Mouse (Mus musculus): ENCODE measurements at regions not wholly inside any gene's neighbourhood (a gene's known extent, or its start where the extent isn't known, plus 50 kb on each side); places are given as distances from the start of the nearest gene placed in this dataset.

DNA sequence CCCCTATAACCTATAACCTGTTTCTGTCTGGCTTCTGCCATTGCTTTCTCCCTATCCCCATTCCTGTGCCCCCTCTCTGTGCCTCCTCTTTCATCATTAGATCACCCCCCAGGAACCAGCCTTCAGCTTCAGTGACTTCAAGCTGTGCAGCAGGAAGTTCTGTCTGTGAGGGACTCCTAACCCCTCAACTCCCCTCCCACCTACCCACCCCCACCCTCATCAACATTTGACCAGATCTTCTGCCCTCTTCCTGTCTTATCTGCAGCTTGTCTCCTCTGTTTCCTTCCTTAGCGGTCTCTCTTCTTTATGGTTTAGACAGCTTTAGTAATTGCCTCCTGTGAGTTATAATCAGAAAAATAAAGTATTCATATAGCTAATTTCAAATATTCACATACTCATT is 266.6 kb upstream of the Gm765 start:
- peak; percentile 23 for DNase-seq (ENCODE audit: low spot score)

DNA sequence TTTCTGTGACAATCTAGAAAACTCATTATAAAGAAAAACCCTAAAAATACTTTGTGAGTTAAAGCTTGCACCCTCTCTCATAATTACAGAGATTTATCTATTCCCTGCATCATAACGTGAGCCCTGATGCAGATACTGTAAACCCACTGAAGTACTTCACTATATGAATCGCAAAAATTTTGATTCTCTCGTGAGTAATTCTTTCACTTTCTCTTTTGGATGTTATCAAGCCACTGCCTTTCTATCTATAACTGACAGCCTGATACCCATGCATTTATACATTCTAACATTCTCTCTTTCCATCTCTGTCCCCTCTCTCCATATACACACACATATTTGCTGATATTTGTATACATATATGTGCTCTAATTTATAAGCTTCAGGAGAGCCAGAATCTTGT is 264.1 kb upstream of the Gm765 start:
- DNase-seq (ENCODE audit: low spot score) = no peak

DNA sequence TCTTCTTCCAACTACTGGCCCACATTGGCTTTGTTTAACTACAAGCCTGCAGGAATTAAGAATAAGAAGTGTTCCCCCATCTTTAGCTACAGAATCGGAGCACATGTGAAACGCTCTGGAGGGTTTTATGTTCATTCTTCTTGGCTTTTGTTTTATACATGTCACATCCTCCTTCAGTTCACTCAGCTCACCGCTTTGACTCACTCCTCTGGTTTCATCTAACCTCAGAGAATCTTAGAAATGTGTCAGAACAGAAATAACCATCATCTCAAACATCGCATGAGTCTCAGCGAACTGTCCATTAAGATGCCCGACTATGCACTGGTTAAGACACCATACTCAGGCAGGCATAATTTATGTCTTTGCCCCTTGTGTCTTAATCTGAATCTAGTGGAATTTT is 255.1 kb upstream of the Gm765 start:
- DNase-seq (ENCODE audit: low spot score) = no peak

DNA sequence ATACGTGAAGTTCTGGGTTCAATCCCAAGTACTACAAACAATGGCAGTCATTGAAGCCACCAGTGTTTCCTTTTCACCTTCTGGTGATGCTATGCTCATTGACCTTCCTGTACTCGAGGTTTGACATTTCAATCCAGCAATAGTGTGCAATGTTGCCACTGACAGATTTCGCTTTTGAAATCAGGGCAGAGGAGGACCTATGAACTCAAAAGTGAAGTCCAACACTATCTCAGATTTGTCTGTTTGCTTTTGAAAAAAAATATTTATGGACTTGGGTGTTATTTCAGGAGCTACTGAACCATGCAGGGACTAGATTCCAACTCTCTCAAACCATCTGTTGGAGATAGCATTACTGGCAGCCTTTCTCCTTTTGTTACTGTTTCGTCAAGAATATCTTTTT is 248.4 kb upstream of the Gm765 start:
- DNase-seq (ENCODE audit: low spot score) = no peak

DNA sequence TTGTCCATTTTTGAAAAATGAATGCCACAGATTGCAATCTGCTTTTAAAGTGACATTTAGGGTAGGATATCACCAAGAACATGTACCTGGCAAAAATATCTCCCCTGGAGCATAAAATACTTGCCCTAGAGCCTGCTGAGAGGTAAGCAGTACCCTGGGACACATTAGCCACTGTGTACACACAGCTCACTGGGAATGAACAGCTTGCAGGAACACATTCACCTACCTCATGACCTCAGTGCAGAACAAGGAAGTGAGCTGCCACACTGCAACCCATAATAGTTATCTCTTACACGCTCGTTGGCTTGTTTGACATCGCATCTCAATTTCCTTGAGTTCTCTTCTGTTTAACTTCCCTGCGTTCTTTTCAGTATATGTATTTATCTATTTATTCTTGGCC is 246.4 kb upstream of the Gm765 start:
- DNase-seq (ENCODE audit: low spot score) = no peak

DNA sequence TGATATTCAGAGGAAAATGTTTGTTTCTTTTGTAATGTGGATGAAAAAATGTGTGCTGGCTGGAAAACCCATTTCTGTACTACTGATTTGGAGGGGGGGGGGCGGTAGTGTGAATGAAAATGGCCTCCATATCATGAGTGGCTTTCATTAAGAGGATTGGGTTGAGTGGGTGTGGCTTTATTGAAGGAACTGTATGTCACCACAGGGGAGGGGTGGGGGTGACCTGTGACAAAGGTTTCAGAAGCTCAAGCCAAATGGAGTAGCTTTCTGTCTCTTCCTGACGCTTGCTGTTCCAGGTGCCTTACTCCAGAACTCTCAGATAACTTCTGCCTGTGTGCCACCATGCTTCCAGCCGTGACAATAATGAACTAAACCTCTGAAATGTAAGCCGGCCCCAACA is 242.0 kb upstream of the Gm765 start:
- no peak for DNase-seq (ENCODE audit: low spot score)

DNA sequence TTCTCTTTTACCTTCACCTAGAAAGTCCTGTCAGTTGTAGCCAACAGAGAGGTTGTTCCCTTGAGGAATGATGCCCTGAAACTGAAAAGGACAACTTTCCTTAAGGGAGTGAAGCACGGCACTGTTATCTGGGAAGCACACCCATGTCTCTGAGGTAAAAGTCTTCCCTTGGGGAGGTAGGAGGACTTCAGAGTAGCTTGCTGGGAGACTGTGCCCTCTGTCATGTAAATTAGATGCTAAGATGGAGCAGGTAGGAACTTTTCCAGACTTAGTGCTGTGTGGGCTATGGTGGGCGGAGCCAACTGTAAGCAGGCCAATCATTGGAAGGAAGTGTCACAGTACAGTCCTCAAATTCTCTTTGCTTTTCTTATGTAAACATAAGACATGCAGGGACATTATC is 240.3 kb upstream of the Gm765 start:
- DNase-seq (ENCODE audit: low spot score) = no peak

DNA sequence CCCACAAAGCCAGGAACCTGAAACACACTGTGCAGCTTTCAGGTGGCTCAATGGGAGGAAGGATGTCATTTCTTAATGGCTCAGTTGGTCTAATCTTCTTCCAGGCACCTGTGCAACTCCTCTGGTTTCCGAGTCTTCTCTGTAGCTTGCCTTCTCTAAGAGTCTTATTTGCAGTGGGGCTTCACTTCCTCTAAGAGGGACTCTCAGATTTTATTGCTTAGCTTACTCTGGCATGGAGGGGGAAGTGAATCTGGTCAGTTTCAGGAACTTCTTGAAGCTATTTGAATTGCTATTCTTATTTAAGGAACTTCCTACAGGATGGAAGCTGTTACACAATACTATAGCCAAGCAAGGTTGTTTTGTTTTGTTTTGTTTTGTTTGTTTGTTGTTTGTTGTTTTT is 232.7 kb upstream of the Gm765 start:
- no peak for DNase-seq (ENCODE audit: low spot score)

DNA sequence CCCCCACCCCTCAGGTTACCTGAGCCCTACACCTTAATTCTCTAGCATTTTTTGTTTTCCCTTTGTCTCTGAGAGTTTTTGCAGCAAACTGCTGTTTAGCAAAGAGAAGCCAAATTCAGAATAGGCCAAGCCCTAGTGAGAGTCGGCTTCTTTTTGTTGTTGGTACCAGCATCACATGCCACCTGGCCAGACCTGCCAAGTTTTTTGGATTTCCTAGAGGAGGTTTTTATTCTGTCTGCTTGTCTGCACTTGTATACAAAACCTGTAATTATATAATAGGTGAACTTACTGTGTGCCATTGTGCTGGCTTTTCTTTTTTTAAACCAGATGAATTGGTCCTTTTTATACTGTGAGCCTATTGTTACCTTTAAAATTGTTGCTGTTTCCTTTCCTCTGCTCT is 213.1 kb upstream of the Gm765 start:
- DNase-seq (ENCODE audit: low spot score) = no peak

DNA sequence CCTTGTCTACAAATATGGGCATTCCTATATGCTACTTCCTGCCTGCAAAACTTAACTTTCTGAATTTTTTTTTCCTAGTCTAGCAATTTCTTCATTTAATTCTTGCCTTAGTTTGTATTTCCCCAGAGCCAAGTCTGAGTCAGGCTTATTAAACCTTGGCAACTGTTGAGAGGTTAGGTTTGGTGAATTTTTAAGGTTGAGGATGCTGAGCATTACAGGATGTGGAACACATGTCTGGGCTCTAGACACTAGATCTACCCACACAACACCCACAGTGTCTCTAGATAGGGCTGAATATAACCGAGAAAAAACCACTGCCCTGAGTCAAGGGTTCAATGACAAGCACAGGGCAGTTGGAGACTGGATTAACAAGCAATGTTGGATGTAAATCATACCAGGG is 211.4 kb upstream of the Gm765 start:
- DNase-seq (ENCODE audit: low spot score) = no peak

DNA sequence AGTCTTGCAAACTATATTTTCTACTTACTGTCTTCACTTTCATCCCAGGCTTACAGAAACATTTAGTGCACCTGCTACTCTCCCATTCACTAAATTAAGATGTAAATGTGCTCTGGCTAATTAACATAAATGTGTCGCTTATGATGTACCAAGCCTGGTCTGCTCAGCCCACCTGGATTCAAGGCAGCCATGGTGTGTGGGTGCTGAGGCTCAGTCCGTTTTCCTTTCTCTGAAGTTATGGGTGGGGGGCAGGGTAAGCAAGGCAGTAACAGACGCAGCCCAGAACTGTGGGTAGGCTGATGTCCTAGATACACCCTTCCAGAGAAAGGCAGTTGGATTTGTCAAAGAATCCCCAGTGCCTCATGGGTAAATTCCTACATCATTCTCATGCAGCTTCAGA is 209.2 kb upstream of the Gm765 start:
- no peak for DNase-seq (ENCODE audit: low spot score)

DNA sequence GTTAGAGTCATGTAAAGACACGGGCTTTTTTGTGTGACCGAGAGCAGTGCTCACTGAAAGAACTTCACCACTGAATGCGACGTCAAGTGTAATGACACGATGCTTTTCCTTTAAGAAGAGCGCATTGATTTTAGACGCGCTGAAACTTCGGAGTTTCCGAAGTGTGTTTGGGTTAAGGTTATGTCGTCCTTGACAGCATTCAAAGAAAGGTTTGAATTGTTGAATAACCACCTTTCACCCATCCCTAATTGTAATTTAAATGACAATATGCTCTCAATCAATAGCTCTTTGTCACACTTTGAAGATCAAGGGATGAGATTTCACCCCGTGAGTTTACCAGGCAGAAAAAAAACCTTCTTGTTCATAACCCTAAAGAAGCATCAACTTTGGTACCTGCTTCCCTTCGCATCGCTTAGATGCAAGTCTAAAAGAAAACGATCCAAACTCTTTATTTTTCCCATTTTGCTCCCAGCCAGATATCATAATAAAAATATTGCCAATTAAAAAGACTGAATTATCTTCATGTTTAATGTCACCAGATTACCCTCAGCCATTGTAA is 184.4 kb upstream of the Gm765 start:
- no peak for DNase-seq (ENCODE audit: low spot score)

DNA sequence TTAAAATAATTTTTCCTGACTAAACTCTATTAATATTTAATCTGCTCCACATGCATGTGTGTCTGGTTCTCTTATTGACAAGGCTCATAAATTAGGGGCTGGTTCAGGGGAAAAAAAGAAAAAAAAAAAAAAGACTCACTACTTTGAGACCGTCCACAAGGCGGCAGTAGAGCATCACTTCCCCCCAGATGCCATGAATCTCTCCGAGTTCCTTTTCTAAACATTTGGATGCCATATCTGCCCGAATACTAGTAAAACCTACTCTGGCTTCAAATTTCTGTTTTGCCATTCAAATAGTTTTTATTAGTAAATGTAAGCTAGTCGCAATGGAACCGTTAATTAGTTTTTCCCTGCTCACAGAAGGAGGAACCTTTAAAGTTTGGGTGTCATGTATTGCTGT is 182.7 kb upstream of the Gm765 start:
- peak; percentile 49 for DNase-seq (ENCODE audit: low spot score)

DNA sequence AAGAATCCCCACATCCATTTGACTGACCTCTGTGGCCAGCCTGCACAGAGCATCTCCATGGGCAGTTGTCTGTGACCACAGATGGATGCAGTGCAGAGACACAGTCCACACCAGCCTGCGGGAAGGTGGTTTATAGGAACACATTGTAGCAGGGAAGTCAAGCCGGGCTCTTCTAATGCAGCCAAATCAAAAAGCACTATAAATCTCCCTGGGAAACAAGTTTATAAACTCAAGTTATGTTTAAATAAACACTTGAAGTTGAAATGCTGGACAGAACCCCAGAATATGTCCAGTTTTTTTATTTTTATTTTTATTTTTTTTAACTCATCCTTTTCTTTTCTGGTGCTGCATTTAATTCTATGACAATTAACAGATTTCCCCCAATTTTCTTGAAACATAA is 182.1 kb upstream of the Gm765 start:
- no peak for DNase-seq (ENCODE audit: low spot score)

DNA sequence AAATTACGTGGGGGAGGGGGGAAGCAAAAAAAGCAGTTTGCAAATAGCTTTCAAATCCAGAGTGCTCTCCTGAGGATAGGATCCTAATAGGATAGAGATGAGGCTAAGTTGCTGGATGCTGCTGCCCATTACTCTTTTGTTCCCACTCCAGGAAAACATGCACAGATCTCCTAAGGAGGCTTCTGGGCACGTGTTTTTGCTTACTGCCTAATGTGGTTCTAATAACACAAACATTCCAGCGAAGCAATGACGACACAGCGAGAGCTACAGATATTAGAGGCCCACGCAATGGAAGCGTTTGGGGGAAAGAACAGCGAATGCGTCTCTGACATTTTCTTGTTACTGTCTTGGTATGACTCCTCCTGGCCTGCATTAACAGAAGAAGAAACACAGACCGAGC is 179.0 kb upstream of the Gm765 start:
- DNase-seq (ENCODE audit: low spot score) = no peak

DNA sequence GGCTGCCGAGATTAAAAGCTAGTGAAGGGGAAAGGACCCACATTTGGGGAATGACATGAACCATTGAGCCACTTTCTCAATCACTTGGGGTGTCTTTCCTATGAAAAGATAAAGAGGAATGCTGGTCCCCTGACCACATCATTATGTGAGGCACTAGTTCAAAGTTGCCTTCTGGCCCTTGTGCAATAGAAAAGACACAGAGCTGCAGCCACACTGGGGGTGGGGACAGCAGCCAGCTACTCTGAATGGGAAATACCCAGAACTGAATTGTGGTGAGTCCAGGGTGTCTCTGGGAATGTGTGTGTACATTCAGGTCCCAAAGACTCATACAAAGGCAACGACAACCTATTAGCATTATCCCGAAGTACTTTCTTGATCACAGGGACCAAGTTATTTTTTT is 172.3 kb upstream of the Gm765 start:
- DNase-seq (ENCODE audit: low spot score) = no peak

DNA sequence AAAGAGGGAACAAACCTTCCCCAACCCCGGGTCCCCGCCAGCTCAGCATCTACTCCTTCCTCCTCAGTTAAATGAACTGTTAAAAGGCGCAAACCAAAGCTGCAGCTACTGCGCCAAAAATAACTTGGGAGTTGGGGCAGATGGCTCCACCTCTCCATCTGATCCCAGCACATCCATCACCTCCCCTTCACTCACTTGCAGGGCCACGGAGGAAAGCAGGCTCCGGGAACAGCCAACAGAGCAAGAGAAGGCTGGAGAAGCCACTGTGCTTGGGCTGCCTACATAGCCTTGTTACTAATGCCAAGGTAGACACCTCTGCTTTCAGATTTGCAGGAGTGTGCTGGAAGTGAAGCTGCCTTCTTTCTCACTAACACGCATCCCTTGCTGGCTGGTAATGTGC is 171.8 kb upstream of the Gm765 start:
- no peak for DNase-seq (ENCODE audit: low spot score)

DNA sequence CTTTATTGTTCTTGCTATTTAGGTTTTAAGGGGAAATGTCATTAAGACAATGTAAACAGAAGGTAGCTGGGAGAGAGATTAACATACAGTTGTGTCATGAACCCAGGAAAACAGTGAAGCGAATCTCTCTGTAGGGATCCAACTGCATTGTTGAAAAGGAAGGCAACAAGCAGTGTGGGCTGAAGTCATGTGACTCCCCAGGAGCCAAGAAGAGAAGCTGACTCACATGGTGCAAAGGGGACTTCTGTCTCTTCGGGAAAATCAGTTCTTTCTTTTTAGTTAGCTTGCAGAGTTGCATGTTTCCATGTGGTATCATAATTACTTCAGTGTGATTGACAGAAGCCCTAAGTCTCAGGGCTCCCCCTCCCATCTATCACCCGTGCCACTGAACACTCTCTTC is 170.7 kb upstream of the Gm765 start:
- DNase-seq (ENCODE audit: low spot score) = no peak

DNA sequence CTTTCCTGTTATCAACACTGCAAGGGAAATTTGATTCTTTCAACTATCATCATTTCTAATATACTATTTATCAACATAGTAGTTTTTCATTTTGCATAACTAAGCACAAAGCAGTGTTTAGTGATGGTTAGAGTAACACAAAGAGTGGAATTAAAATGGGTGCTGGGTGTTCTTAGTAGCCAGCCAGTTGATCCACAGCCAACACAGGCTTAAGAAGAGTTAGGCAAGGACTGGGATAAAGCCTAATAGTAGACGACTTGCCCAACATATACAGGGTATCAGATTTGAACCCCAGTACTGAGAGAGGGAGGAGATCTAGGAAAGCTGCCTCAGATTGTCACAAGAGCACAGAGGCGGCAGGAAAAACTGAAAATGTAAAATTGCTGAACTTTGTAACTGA is 160.2 kb upstream of the Gm765 start:
- DNase-seq (ENCODE audit: low spot score) = no peak

DNA sequence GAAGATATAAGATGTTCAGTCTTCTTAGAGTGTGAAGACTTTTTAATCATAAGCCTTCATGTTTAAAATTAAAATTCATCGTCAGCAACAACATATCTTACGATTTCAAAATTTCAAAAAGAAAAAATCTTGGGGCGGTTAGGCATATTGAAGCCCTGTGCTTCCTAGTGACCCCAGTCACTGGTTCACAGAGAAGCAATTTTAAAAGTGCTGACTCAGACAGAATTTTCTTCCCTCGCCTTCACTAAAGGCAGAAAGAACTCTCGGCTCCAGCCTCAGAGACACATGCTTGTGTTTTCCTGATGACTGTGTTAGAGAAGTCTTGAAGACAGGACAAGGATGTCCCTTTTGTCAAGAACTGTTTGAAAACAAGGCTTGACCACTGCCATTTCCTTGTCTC is 157.2 kb upstream of the Gm765 start:
- no peak for DNase-seq (ENCODE audit: low spot score)

DNA sequence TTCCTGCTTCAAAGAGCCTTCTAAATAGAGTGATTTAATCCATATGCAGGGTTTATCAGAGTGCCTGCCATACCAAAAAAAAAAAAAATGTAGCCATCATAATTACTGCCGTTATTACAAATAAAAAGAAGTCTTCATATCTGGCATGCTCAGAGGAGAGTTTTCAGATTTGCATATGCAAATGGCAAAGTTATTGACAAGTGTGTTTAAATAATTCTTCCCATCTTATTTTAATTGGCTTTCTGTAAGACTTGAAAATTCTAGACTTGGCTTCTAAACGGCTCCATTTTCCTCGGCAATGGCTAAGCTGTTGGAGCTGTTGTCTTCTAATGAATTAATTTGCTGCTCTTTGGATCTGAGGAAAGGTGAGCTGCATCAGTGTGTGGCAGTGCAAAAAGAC is 144.1 kb upstream of the Gm765 start:
- DNase-seq (ENCODE audit: low spot score) = no peak

DNA sequence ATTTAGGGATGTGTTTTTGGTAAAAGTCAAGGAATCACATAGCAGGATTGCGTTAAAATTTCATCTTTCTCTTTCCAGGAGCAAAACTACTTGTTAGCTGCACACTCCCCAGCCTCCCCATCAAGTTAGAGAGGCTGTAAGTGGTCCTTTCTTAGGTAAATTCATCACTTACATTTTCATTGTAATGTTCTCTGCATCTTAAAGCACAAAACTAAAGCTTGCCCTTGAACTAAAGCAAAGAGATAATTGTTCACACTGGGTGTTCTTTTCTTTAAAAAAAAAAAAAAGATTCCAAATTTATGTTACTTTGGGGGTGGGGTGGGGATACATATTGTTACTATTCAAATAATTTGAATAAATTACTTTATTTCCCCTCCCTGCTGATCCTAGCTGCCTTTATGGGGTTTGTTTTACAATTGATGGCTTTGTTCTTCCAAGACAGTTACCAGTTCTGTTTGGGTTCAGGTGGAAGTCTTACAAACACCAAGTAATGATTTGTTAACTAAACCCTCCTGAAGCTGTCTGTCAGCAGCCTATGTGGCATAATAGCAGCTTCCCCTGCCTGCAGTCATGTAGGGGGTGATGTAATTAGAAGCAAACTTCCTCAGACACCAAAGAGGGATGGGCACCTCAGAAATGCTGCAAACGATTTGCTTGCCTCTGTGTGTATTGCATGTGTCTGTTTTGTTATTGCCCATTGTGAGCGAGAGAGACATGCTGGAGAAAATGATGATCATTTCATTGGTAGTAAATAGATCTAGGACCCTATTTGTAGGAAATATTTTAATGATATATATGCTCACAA is 141.0 kb upstream of the Gm765 start:
- no peak for DNase-seq (ENCODE audit: low spot score)

DNA sequence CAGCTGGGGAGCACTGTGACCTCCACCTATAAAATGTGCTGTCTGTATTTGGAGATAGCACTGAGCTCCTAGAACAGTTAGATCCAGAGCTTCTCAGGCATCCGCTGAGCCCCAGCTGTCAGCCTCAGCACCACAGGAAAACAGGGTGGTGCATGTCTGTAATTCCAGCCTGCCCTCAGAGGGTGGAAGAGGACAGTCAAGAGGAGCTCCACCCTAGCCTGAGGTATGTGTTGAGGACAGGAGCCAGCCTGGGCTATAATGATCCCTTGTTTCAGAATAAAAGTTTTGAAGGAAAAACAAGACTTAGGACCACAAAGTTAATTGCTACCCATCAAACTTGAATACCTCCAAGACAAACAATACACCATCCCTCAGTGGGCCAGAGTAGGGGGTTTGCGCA is 139.8 kb upstream of the Gm765 start:
- DNase-seq (ENCODE audit: low spot score) = no peak

DNA sequence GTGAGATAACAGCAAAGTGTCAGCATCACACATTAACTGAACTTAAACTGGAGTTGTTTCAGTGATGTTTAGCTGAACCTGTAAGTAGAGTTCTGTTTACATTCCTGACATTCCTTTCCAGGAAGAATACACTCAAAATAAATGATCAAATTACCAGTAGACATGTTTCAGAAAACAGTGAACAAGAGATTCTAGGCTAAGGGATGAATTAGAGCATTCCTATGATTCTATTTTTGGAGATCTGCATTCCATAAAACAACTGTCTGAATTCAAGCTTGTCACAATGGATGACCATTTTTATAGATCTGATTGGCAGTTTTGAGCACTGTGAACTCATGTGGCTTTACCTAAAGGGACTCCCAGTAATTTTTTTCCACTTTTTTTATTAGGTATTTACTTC is 125.0 kb upstream of the Gm765 start:
- no peak for DNase-seq (ENCODE audit: low spot score)

All from T-cell, adult 2 months (primary cell).